Mouse (Mus musculus) NIH3T3 (cell line): ENCODE measurements around the gene Rap1b.

ENCODE experiments used
- DNase-seq: peaks from one replicate; pipeline ENCODE4 v3.0.0-alpha.2; 2012; ENCODE audit warnings: low read depth

The Rap1b gene

GRCm38 (mm10) chr10:117816721-117817120, 29.1 kb downstream of the Rap1b start:
- no peak for DNase-seq

- no peak for DNase-seq
Observed at GRCm38 (mm10) chr10:117812501-117812900, 33.3 kb downstream of the Rap1b start.

GRCm38 (mm10) chr10:117811555-117811954, 34.3 kb downstream of the Rap1b start:
- DNase-seq, result no peak

GRCm38 (mm10) chr10:117810506-117810905, 35.3 kb downstream of the Rap1b start:
- no peak for DNase-seq

GRCm38 (mm10) chr10:117808068-117808467, 37.8 kb downstream of the Rap1b start:
- DNase-seq, result no peak

- no peak for DNase-seq
Observed at GRCm38 (mm10) chr10:117805919-117806318, 39.9 kb downstream of the Rap1b start.

- DNase-seq, result no peak
Observed at GRCm38 (mm10) chr10:117803870-117804850, 41.7 kb downstream of the Rap1b start.

GRCm38 (mm10) chr10:117801886-117802285, 43.9 kb downstream of the Rap1b start:
- DNase-seq, result no peak

- no peak for DNase-seq
Observed at GRCm38 (mm10) chr10:117799806-117800205, 46.0 kb downstream of the Rap1b start.

GRCm38 (mm10) chr10:117798436-117799035, 47.3 kb downstream of the Rap1b start:
- DNase-seq, result no peak

GRCm38 (mm10) chr10:117797684-117798083, 48.2 kb downstream of the Rap1b start:
- no peak for DNase-seq

- DNase-seq, result no peak
Observed at GRCm38 (mm10) chr10:117797106-117797505, 48.7 kb downstream of the Rap1b start.

- peak; percentile 48 for DNase-seq
Observed at GRCm38 (mm10) chr10:117796181-117796580, 49.7 kb downstream of the Rap1b start.

- no peak for DNase-seq
Observed at GRCm38 (mm10) chr10:117795206-117795605, 50.6 kb downstream of the Rap1b start.

- peak; percentile 28 for DNase-seq
Observed at GRCm38 (mm10) chr10:117793436-117794030, 52.3 kb downstream of the Rap1b start.

GRCm38 (mm10) chr10:117792141-117793091, 53.4 kb downstream of the Rap1b start, which contains the start of gene Nup107:
Nup107 (minus strand) TSS chr10:117792705.
- DNase-seq, result peak; percentile 100

- DNase-seq, result no peak
Observed at GRCm38 (mm10) chr10:117791171-117791470, 54.7 kb downstream of the Rap1b start.

GRCm38 (mm10) chr10:117790421-117791170, 55.2 kb downstream of the Rap1b start:
- DNase-seq, result no peak

GRCm38 (mm10) chr10:117790011-117790410, 55.8 kb downstream of the Rap1b start:
- no peak for DNase-seq

GRCm38 (mm10) chr10:117784646-117785045, 61.2 kb downstream of the Rap1b start:
- DNase-seq, result no peak
